ENCODE assay signal across 8 mouse cellular contexts in the genomic region with DNA sequence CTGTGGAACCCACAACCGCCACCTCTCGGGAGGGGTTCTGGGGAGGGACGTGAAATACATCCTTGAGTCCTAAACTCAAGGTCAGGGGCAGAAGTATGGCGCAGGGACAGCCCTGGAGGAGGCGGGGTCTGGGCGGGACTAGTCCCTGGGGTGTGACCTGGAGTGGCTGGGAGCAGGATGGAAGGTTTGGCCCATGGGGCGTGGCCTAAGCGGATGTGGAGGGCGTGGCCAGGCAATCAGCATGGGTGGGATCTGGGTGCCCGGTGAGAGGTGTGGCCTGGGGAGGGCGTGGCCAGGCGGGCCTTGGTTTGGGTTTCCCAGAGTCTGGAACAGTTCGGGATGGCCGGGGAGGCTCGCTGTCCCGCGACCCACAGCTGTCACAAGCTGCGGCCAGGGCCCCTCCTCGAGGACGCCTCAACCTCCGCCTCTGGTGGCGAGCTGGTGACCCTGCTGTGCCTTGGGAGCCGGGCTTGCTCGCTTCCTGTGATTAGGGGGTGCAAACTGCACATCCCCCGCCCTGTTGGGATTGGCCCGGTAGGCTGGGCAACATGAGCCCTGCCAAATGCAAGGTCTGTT. TPM values are rescaled to one million over a fixed set of nuclear protein-coding genes. Genes with fewer than 3 reads are reported as not detected.
DNase-seq lines count a peak whose midpoint lies in the region; ATAC-seq and TF ChIP-seq lines count a peak whose summit lies in the region.

No protein-coding gene starts in this region.

- no peaks in the 10 kb centered on the region for H3K27me3 ChIP-seq in heart, embryonic 10.5 days (ENCODE audit: insufficient read depth, poor library complexity, severe bottlenecking)
- no peaks in the 10 kb centered on the region for H3K27me3 ChIP-seq in kidney, embryonic 14.5 days (ENCODE audit: control insufficient read depth, insufficient read depth, low read length)

- TF ChIP-seq CTCF in brain, embryonic 14.5 days (IDR thresholded peaks at IDR 0.05; ENCODE audit: borderline replicate concordance, extremely low read depth, insufficient read depth, insufficient read length): no peak

- DNase-seq in CD4-positive helper T cell, adult 2 months (ENCODE audit: low read depth, low spot score): peak; percentile 80
- peak; percentile 87 for DNase-seq in brain, embryonic 14.5 days (ENCODE audit: low read depth)
- peak; percentile 99 for DNase-seq in heart, embryonic 10.5 days (ENCODE audit: low spot score)
- peak; percentile 96 for DNase-seq in liver
- peak; percentile 88 for DNase-seq in spleen, postnatal 4 days (ENCODE audit: low spot score in 2 of 2)

- H3K36me3 ChIP-seq in heart, embryonic 10.5 days: no peaks in the 10 kb centered on the region
- H3K36me3 ChIP-seq in kidney, embryonic 14.5 days (ENCODE audit: control insufficient read depth, insufficient read depth, low read length): no peaks in the 10 kb centered on the region

- H3K4me3 ChIP-seq in heart, embryonic 10.5 days: peak overlapping the region; percentile 73
- H3K4me3 ChIP-seq in kidney, embryonic 14.5 days (ENCODE audit: low read length): peak overlapping the region; percentile 52

- H3K9me3 ChIP-seq in heart, embryonic 10.5 days: no peaks in the 10 kb centered on the region
- H3K9me3 ChIP-seq in kidney, embryonic 14.5 days (ENCODE audit: control insufficient read depth, low read length): no peaks in the 10 kb centered on the region

- peak overlapping the region; percentile 59 for H3K9ac ChIP-seq in kidney, embryonic 14.5 days (ENCODE audit: low read depth, low read length)

- peaks cover 31% of the 10 kb centered on the region for H3K4me1 ChIP-seq in heart, embryonic 10.5 days
- H3K4me1 ChIP-seq in kidney, embryonic 14.5 days (ENCODE audit: control insufficient read depth, insufficient read depth, low read length): 0 out of 2 replicates have a peak, but pooled peaks cover 4% of the 10 kb centered on the region

- H3K4me2 ChIP-seq in kidney, embryonic 14.5 days (replicated peaks; ENCODE audit: low read depth, low read length): peak overlapping the region; percentile 87

- WGBS in heart, embryonic 10.5 days: under 1% methylated on average over 26 of the region's 26 CpGs
- under 1% methylated on average over 26 of the region's 26 CpGs for WGBS in kidney, embryonic 14.5 days

- TF ChIP-seq POLR2A in brain, embryonic 14.5 days (IDR thresholded peaks at IDR 0.05; ENCODE audit: borderline replicate concordance, extremely low read depth, insufficient read depth, insufficient read length, poor library complexity, severe bottlenecking): no peak

- ATAC-seq in erythroblast, adult 5-6 weeks (replicated peaks; ENCODE audit: low FRiP score, poor library complexity, severe bottlenecking): peak; percentile 92
- ATAC-seq in kidney, embryonic 14.5 days (ENCODE audit: low FRiP score, low TSS enrichment): peak; percentile 97
- peak; percentile 84 for ATAC-seq in monocyte, adult 5-6 weeks (replicated peaks; ENCODE audit: insufficient number of reproducible peaks, low FRiP score, low TSS enrichment, poor library complexity, severe bottlenecking)

- peak overlapping the region; percentile 89 for H3K27ac ChIP-seq in heart, embryonic 10.5 days
- 0 out of 2 replicates have a peak overlapping the region, but pooled peaks have one; percentile 12 for H3K27ac ChIP-seq in kidney, embryonic 14.5 days (ENCODE audit: low read depth, low read length)

RNA-seq across cellular contexts. Expression of gene Acacb, which starts 29.3 kb away (rescaled TPM):
- polyA plus RNA-seq in brain, embryonic 14.5 days (2012; rRNA removed): 2.4 and 5.3 TPM in 2 replicates
- total RNA-seq in erythroblast, adult 5-6 weeks (2015; ENCODE audit: low replicate concordance): 0.21 TPM in 1 of 2 replicates, not detected in the other
- 0.14 TPM in 1 of 2 replicates, not detected in the other for total RNA-seq in erythroblast, adult 5-6 weeks (2017; ENCODE audit: low replicate concordance)
- polyA plus RNA-seq in heart, embryonic 10.5 days (2016; fragmentation: Nextera tagmentation; extraction: Ambion mirVana): 5.8 and 11.7 TPM in 2 replicates
- polyA plus RNA-seq in kidney, embryonic 14.5 days (2014; fragmentation: Nextera tagmentation; extraction: Ambion mirVana): 4.4 and 4.8 TPM in 2 replicates
- 0.10 to 0.21 TPM (median 0.19 TPM) in 3 replicates for total RNA-seq in monocyte, adult 5-6 weeks (2017)

RNA-seq across cellular contexts. Expression of gene Ung, which starts 45.5 kb away (rescaled TPM):
- 8.8 and 16.4 TPM in 2 replicates for polyA plus RNA-seq in brain, embryonic 14.5 days (2012; rRNA removed)
- 1.9 and 2.1 TPM in 2 replicates for total RNA-seq in erythroblast, adult 5-6 weeks (2015; ENCODE audit: low replicate concordance)
- total RNA-seq in erythroblast, adult 5-6 weeks (2017; ENCODE audit: low replicate concordance): 0.68 and 4.7 TPM in 2 replicates
- polyA plus RNA-seq in heart, embryonic 10.5 days (2016; fragmentation: Nextera tagmentation; extraction: Ambion mirVana): 68.1 and 70.9 TPM in 2 replicates
- polyA plus RNA-seq in kidney, embryonic 14.5 days (2014; fragmentation: Nextera tagmentation; extraction: Ambion mirVana): 38.1 and 44.6 TPM in 2 replicates
- total RNA-seq in monocyte, adult 5-6 weeks (2017): 1.9 to 4.0 TPM (median 2.7 TPM) in 3 replicates

RNA-seq across cellular contexts. Expression of gene Alkbh2, which starts 47.7 kb away (rescaled TPM):
- polyA plus RNA-seq in brain, embryonic 14.5 days (2012; rRNA removed): 7.9 and 14.0 TPM in 2 replicates
- not detected in 2 replicates for total RNA-seq in erythroblast, adult 5-6 weeks (2015; ENCODE audit: low replicate concordance)
- 2.5 TPM in 1 of 2 replicates, not detected in the other for total RNA-seq in erythroblast, adult 5-6 weeks (2017; ENCODE audit: low replicate concordance)
- polyA plus RNA-seq in heart, embryonic 10.5 days (2016; fragmentation: Nextera tagmentation; extraction: Ambion mirVana): 13.0 and 13.2 TPM in 2 replicates
- polyA plus RNA-seq in kidney, embryonic 14.5 days (2014; fragmentation: Nextera tagmentation; extraction: Ambion mirVana): 11.6 and 13.3 TPM in 2 replicates
- total RNA-seq in monocyte, adult 5-6 weeks (2017): 1.6 to 12.8 TPM (median 8.9 TPM) in 3 replicates

Comparison
In these comparisons a context has a peak if more than half of its experiments do, and no peak if none do; other contexts are left out.
1. Peak in every context shown above with its lines: DNase-seq, ATAC-seq, H3K4me3 ChIP-seq and H3K27ac ChIP-seq.